Mouse (Mus musculus) myocyte (in vitro differentiated cells): ENCODE measurements at regions not wholly inside any gene's neighbourhood (a gene's known extent, or its start where the extent isn't known, plus 50 kb on each side); places are given as distances from the start of the nearest gene placed in this dataset.

ENCODE experiments used
- MAX ChIP-seq: IDR thresholded peaks from one replicate; pipeline ENCODE4 v1.6.1; 2011; ENCODE audit warnings: low read depth, mild to moderate bottlenecking, control low read depth
- MYOG ChIP-seq, 3 experiments: IDR thresholded peaks; one replicate each; pipeline ENCODE4 v1.6.1; 2011; ENCODE audit warnings: control low read depth in 2 of 3, low read depth in 2 of 3, mild to moderate bottlenecking in 2 of 3; ENCODE audit not compliant: insufficient read length in 2 of 3, control insufficient read depth in 1 of 3, insufficient read depth in 1 of 3
- USF1 ChIP-seq: IDR thresholded peaks from one replicate; pipeline ENCODE4 v1.6.1; 2011; ENCODE audit warnings: low read depth, mild to moderate bottlenecking, control low read depth, moderate library complexity

DNA sequence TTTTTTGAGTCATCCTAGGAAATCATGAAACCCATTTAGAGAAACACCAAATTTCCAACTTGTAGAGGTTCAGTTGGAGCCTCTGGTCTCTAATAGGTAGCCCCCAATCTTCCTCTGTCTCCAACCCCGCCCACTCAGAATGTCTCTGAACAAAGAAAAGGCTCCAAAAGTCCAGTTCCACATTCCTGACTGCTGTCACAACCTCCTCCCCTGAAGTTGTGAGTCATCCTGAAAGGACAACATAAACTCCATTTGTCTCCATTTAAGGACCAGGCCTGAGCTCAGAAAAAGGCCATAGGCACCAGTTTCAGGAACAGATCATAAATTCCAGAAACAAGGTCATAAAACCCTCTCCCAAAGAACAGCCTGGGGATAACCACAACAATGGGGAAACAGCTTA is 79.4 kb upstream of the Gm34302 start:
- TF ChIP-seq MYOG (IDR thresholded peaks at IDR 0.05; ENCODE audit: control insufficient read depth in 1 of 3, insufficient read depth in 1 of 3, insufficient read length in 2 of 3, low read depth in 2 of 3), result no peak
- no peak for TF ChIP-seq MAX
- no peak for TF ChIP-seq USF1
